Mouse (Mus musculus) forebrain, postnatal 0 days (tissue): ENCODE measurements at regions not wholly inside any gene's neighbourhood (a gene's known extent, or its start where the extent isn't known, plus 50 kb on each side); places are given as distances from the start of the nearest gene placed in this dataset.

Source experiments
- ATAC-seq: fragments of 200-750 bp; cut with Nextera tagmentation; 2 replicates; pipeline ENCODE4 v1.8.0; 2017; ENCODE audit warnings: mild to moderate bottlenecking, moderate library complexity
- DNase-seq: peaks from one replicate; pipeline ENCODE4 v3.0.0-alpha.2; 2015
- H3K27ac ChIP-seq: fragments of 300-500 bp; sonication (generic); 2 replicates; pipeline ENCODE4 v1.5.1; 2014; ENCODE audit warnings: low read depth, mild to moderate bottlenecking, antibody characterized with exemption, low read length, moderate library complexity, mixed read lengths
- H3K27me3 ChIP-seq: fragments of 300-500 bp; sonication (generic); 2 replicates; pipeline ENCODE4 v1.6.1; 2014; ENCODE audit warnings: mild to moderate bottlenecking, low read length, mixed read lengths; ENCODE audit not compliant: insufficient read depth
- H3K36me3 ChIP-seq: fragments of 300-500 bp; sonication (generic); 2 replicates; pipeline ENCODE4 v1.6.1; 2014; ENCODE audit warnings: mild to moderate bottlenecking, moderate library complexity; ENCODE audit not compliant: insufficient read depth
- H3K4me1 ChIP-seq: fragments of 300-500 bp; sonication (generic); 2 replicates; pipeline ENCODE4 v1.6.1; 2014; ENCODE audit warnings: antibody characterized with exemption; ENCODE audit not compliant: insufficient read depth
- H3K4me2 ChIP-seq: fragments of 300-500 bp; sonication (generic); 2 replicates; pipeline ENCODE4 v1.6.1; 2014; ENCODE audit warnings: low read depth, mild to moderate bottlenecking, moderate library complexity
- H3K4me3 ChIP-seq: fragments of 300-500 bp; sonication (generic); 2 replicates; pipeline ENCODE4 v1.5.1; 2014; ENCODE audit warnings: low read depth, low read length, mixed read lengths
- H3K9ac ChIP-seq: fragments of 300-500 bp; sonication (generic); 2 replicates; pipeline ENCODE4 v1.6.1; 2014; ENCODE audit warnings: mild to moderate bottlenecking
- H3K9me3 ChIP-seq: fragments of 300-500 bp; sonication (generic); 2 replicates; pipeline ENCODE4 v1.6.1; 2016; ENCODE audit warnings: low read length
- CTCF ChIP-seq: sonication (generic); IDR thresholded peaks from 2 replicates; pipeline ENCODE4 v1.5.1; 2016; ENCODE audit warnings: antibody characterized with exemption, control low read depth, low read depth
- WGBS: fragments of 180-500 bp; shearing (Covaris S2); extraction: QIAGEN DNeasy Blood & Tissue Kit; methylation state at CpG from one replicate; pipeline ENCODE4 v1.1.7; 2014; 5-methylcytosine and 5-hydroxymethylcytosine counted together

DNA sequence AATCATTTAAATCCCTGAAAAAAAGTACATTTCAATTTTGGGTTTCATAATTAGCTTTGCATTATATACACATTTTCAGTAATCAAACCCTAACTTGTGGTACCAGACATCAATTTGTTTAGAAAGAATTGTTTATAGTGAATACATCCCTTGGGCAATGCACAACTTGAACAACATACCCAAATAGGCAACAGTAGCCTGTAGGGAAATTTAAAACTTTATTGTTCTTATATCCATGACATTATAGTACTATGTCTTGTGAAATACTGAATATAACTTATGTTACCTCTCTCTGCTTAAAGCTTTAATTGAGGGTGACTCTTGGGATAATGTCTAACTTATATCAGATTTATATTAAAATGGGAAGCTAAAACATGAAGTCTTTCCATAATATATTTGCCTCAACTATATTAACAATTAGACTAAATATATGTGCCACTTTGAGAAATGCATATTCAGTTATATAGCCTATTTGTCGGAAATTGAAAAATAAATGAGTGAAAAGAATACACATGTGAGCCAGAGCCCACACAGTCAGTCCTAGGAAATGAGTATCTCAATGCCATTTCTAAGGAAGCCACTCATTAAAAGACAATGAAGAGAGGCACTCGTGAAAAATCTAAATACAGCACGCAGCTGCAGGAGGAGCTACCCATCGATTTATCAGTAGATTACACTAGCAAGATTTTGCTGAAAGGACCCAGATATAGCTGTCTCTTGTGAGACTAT is 458.1 kb upstream of the Slitrk6 start:
- H3K4me1 ChIP-seq: no peaks in the 10 kb centered on the region
- ATAC-seq (no peak), DNase-seq (no peak)
- no peak overlapping the region for H3K27ac ChIP-seq
- no peak for TF ChIP-seq CTCF
- H3K9me3 ChIP-seq: no peaks in the 10 kb centered on the region
- no peak overlapping the region for H3K4me2 ChIP-seq
- H3K27me3 ChIP-seq: no peaks in the 10 kb centered on the region
- H3K36me3 ChIP-seq: no peaks in the 10 kb centered on the region
- no peak overlapping the region for H3K9ac ChIP-seq
- WGBS: 79% methylated on average over 4 of the region's 4 CpGs
- no peak overlapping the region for H3K4me3 ChIP-seq

DNA sequence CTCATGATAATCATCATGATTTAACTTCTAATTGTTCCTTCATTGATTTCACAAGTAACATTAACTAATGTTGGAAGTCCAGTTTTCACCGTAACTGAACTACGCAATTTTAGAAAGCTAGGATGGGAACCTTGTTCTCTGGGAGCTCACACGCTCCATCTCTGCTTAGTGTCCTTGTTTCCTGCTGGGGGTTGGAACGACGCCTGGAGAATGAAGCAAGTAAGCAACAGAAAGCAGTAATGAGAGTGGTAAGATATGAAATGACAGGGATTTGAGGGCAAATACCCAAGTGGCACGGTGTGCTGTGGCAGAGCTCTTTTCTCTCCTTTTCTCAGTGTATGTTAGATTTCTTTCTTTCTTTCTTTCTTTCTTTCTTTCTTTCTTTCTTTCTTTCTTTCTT is 448.0 kb upstream of the Slitrk5 start:
- no peak for TF ChIP-seq CTCF
- Histone ChIP-seq H3K4me1 (no peaks in the 10 kb centered on the region), H3K4me3 (no peak overlapping the region), H3K27ac (no peak overlapping the region), H3K36me3 (no peaks in the 10 kb centered on the region), H3K9me3 (no peaks in the 10 kb centered on the region), H3K27me3 (no peaks in the 10 kb centered on the region), H3K9ac (no peak overlapping the region), H3K4me2 (no peak overlapping the region)
- 68% methylated on average over 6 of the region's 6 CpGs for whole genome bisulfite sequencing
- DNase-seq (no peak), ATAC-seq (no peak)

DNA sequence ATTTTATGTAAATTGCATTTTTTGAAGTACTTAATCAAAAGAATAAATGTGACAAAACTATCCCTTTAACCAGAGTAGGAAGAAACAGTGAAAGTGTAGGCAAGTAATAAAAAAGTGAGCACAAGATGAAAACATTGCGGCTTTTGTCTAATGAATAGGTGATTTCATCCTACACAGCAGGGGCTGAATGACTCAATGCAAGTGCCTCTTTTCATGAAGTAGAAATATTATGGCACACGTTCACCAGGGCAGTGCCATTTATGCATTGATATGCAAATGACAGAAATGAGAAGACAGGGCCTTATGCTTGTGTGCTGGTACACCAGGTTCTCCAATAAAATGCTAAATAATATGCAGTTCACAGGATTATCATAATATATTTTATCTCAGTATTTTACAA is 435.8 kb upstream of the Slitrk5 start:
- no peaks in the 10 kb centered on the region for H3K4me1 ChIP-seq
- H3K4me3 ChIP-seq: no peak overlapping the region

GRCm38 (mm10) chr14:111249347-111249946 is 425.4 kb upstream of the Slitrk5 start:
- no peak overlapping the region for H3K27ac ChIP-seq
- TF ChIP-seq CTCF: no peak
- H3K4me1 ChIP-seq: no peaks in the 10 kb centered on the region
- no peaks in the 10 kb centered on the region for H3K9me3 ChIP-seq
- WGBS: 32% methylated on average over 9 of the region's 9 CpGs
- 0 out of 2 replicates have a peak overlapping the region, but pooled peaks have one; percentile 14 for H3K9ac ChIP-seq
- peak overlapping the region; percentile 30 for H3K4me2 ChIP-seq
- H3K4me3 ChIP-seq: no peak overlapping the region; the same call in 1 of the 2 replicates
- peak; percentile 81 for DNase-seq
- H3K36me3 ChIP-seq: no peaks in the 10 kb centered on the region
- no peaks in the 10 kb centered on the region for H3K27me3 ChIP-seq
- ATAC-seq: peak; percentile 91

More for the DNA sequence above, 435.8 kb upstream of the Slitrk5 start:
- Histone ChIP-seq H3K9ac (no peak overlapping the region), H3K36me3 (no peaks in the 10 kb centered on the region), H3K27ac (no peak overlapping the region), H3K27me3 (no peaks in the 10 kb centered on the region), H3K4me2 (no peak overlapping the region), H3K9me3 (no peaks in the 10 kb centered on the region)
- WGBS: 31% methylated on average over 2 of the region's 2 CpGs
- ATAC-seq: no peak
- no peak for TF ChIP-seq CTCF
- no peak for DNase-seq

DNA sequence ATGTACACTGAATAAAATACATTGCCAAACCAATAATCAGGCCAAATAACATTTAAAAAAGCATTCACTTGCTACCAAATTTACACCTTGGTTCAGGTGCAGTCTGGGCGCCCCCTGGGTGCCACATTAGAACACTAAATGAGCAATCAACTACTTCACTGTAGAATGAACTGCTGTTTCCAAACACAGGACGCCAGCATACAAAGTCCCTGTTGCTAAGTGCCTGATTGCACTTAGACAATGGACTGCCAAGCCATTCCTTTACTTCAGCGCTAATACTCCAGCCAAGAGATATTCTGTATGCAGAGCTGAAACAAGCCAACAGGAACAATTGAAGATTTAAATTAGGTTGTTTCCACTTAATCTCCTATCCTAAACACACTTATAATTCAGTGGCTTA is 421.7 kb upstream of the Slitrk5 start:
- Histone ChIP-seq H3K9me3 (no peaks in the 10 kb centered on the region), H3K36me3 (no peaks in the 10 kb centered on the region), H3K4me3 (no peak overlapping the region), H3K27me3 (no peaks in the 10 kb centered on the region), H3K4me2 (no peak overlapping the region), H3K27ac (no peak overlapping the region), H3K9ac (no peak overlapping the region), H3K4me1 (no peaks in the 10 kb centered on the region)
- WGBS: 7% methylated on average over 3 of the region's 3 CpGs
- ATAC-seq: no peak
- DNase-seq: peak; percentile 9
- no peak for TF ChIP-seq CTCF

- H3K4me3 ChIP-seq: no peak overlapping the region
- H3K27ac ChIP-seq: no peak overlapping the region
- no peaks in the 10 kb centered on the region for H3K9me3 ChIP-seq
- no peaks in the 10 kb centered on the region for H3K27me3 ChIP-seq
- H3K36me3 ChIP-seq: no peaks in the 10 kb centered on the region
- no peak for ATAC-seq
- no peak for TF ChIP-seq CTCF
- H3K9ac ChIP-seq: no peak overlapping the region
- no peaks in the 10 kb centered on the region for H3K4me1 ChIP-seq
- no peak overlapping the region for H3K4me2 ChIP-seq
- no peak for DNase-seq
These were observed 413.2 kb upstream of the Slitrk5 start for GRCm38 (mm10) chr14:111261696-111262095.

DNA sequence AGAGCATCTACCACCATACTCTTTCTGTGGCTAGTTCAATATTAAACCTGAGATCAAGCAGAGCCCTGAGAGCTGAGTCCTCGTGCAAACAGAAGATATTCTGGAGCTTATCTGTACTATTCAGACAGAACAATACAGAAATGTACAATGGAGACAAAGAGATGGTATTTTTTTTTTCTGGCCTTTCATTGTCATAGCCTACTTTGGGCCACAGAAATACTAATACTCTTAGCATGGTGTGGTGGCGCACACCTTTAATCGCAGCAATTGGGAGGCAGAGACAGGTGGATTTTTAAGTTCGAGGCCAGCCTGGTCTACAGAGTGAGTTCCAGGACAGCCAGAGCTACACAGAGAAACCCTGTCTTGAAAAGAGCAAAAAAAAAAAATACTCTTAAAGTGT is 404.7 kb upstream of the Slitrk5 start:
- H3K27me3 ChIP-seq: no peaks in the 10 kb centered on the region
- no peak overlapping the region for H3K4me3 ChIP-seq
- no peak overlapping the region for H3K4me2 ChIP-seq
- no peak for DNase-seq
- H3K36me3 ChIP-seq: no peaks in the 10 kb centered on the region
- no peaks in the 10 kb centered on the region for H3K4me1 ChIP-seq
- no peak overlapping the region for H3K27ac ChIP-seq
- H3K9me3 ChIP-seq: no peaks in the 10 kb centered on the region
- ATAC-seq: no peak
- WGBS: 75% methylated on average over 4 of the region's 4 CpGs
- TF ChIP-seq CTCF: no peak
- no peak overlapping the region for H3K9ac ChIP-seq
